Comparison of ENCODE assay signal across 8 mouse cellular contexts in genomic region chr16:4213799-4214551, GRCm38 (mm10). TPM values are rescaled to one million over a fixed set of nuclear protein-coding genes. Genes with fewer than 3 reads are reported as not detected.
DNase-seq lines count a peak whose midpoint lies in the region; ATAC-seq and TF ChIP-seq lines count a peak whose summit lies in the region.

Gene Crebbp, minus strand, starts transcription at chr16:4213997.

- no peaks in the 10 kb centered on the region for H3K36me3 ChIP-seq in ES-Bruce4 (ENCODE audit: control insufficient read depth, insufficient read depth, low read length, poor library complexity, severe bottlenecking)
- no peaks in the 10 kb centered on the region for H3K36me3 ChIP-seq in forebrain, embryonic 14.5 days (ENCODE audit: control insufficient read depth, insufficient read depth, low read length)

- DNase-seq in forebrain, embryonic 14.5 days (ENCODE audit: low spot score): peak; percentile 96
- DNase-seq in heart, postnatal 25 days (ENCODE audit: low spot score): peak; percentile 72
- peak; percentile 78 to 94 for DNase-seq in layer of hippocampus, adult 18-20 months (ENCODE audit: low spot score in 2 of 2)
- peak; percentile 92 for DNase-seq in lung, adult 2 months
- DNase-seq in thymus, adult 18-20 months: peak; percentile 74 to 77

- intact Hi-C loops in heart, postnatal 25 days (cut with DNase I): loop anchor here (2.0 to 5.0 kb wide), 3 partner anchors 52 to 135 kb away; no protein-coding TSS in a partner anchor

- H3K27ac ChIP-seq in ES-Bruce4 (ENCODE audit: insufficient read depth, low read length): no peak within 1 kb of the TSS
- H3K27ac ChIP-seq in forebrain, embryonic 14.5 days (ENCODE audit: low read depth, low read length): peak within 1 kb of the TSS; percentile 100

- 1% methylated on average over 53 of the region's 92 CpGs for WGBS in forebrain, embryonic 14.5 days
- WGBS in lung, adult 2 months: 1% methylated on average over 84 of the region's 92 CpGs

- no peak for TF ChIP-seq CTCF in ES-Bruce4 (IDR thresholded peaks at IDR 0.05; ENCODE audit: low read depth, low read length)
- no peak for TF ChIP-seq CTCF in lung, adult 2 months (IDR thresholded peaks at IDR 0.05; ENCODE audit: insufficient read depth, low read length)

- TF ChIP-seq EP300 in ES-Bruce4 (IDR thresholded peaks at IDR 0.05; ENCODE audit: insufficient read depth, low read depth, low read length): no peak

- H3K4me2 ChIP-seq in forebrain, embryonic 14.5 days (ENCODE audit: low read length): peak within 1 kb of the TSS; percentile 92

- no peaks in the 10 kb centered on the region for H3K4me1 ChIP-seq in ES-Bruce4 (ENCODE audit: control insufficient read depth, insufficient read depth, low read length)
- H3K4me1 ChIP-seq in forebrain, embryonic 14.5 days (ENCODE audit: control insufficient read depth, insufficient read depth, low read length): peaks cover 23% of the 10 kb centered on the region
- peaks cover 13% of the 10 kb centered on the region for H3K4me1 ChIP-seq in lung, adult 2 months (ENCODE audit: control insufficient read depth, insufficient read depth, low read length)

- peak; percentile 35 for TF ChIP-seq POLR2A in ES-Bruce4 (IDR thresholded peaks at IDR 0.05; ENCODE audit: insufficient read depth, low read length)
- peak; percentile 47; the same call in 1 of the 2 replicates for TF ChIP-seq POLR2A in lung, adult 2 months (IDR thresholded peaks at IDR 0.05; ENCODE audit: borderline replicate concordance, extremely low read depth, low read depth, low read length)

- no peaks in the 10 kb centered on the region for H3K9me3 ChIP-seq in ES-Bruce4 (replicated peaks; ENCODE audit: control insufficient read depth, insufficient read depth, low read length, poor library complexity, severe bottlenecking)
- H3K9me3 ChIP-seq in forebrain, embryonic 14.5 days (replicated peaks; ENCODE audit: control insufficient read depth, low read length): no peaks in the 10 kb centered on the region

- H3K4me3 ChIP-seq in ES-Bruce4 (ENCODE audit: low read depth, low read length): peak within 1 kb of the TSS; percentile 78
- peak within 1 kb of the TSS; percentile 98 for H3K4me3 ChIP-seq in forebrain, embryonic 14.5 days (ENCODE audit: low read depth, low read length)
- peak within 1 kb of the TSS; percentile 91 for H3K4me3 ChIP-seq in lung, adult 2 months (replicated peaks; ENCODE audit: extremely low read depth, low read depth, low read length)

- ATAC-seq in cerebellum, adult (ENCODE audit: insufficient number of reproducible peaks, low FRiP score, low TSS enrichment): peak; percentile 84
- ATAC-seq in forebrain, embryonic 14.5 days: peak; percentile 95
- peak; percentile 77 for ATAC-seq in neutrophil, adult 5-6 weeks (ENCODE audit: extremely low read depth, insufficient number of reproducible peaks, low FRiP score, poor library complexity, severe bottlenecking)

- peak within 1 kb of the TSS; percentile 100 for H3K9ac ChIP-seq in ES-Bruce4 (ENCODE audit: low read depth, poor library complexity, severe bottlenecking)
- peak within 1 kb of the TSS; percentile 93 for H3K9ac ChIP-seq in forebrain, embryonic 14.5 days (ENCODE audit: low read length)

- no peaks in the 10 kb centered on the region for H3K27me3 ChIP-seq in ES-Bruce4 (ENCODE audit: control insufficient read depth, insufficient read depth, low read length, poor library complexity, severe bottlenecking)
- no peaks in the 10 kb centered on the region for H3K27me3 ChIP-seq in forebrain, embryonic 14.5 days (replicated peaks; ENCODE audit: control insufficient read depth, insufficient read depth, low read length)

RNA-seq across cellular contexts. Expression of gene Crebbp, which starts in this region (rescaled TPM):
- polyA plus RNA-seq in ES-Bruce4 (2011; ENCODE audit: insufficient read depth, insufficient read length, low read depth, missing spikeins): 46.0 and 48.9 TPM in 2 replicates
- polyA plus RNA-seq in forebrain, embryonic 14.5 days (2014; fragmentation: Nextera tagmentation; extraction: Ambion mirVana): 35.3 and 36.0 TPM in 2 replicates
- 10 to 100 TPM; 34.5 to 43.4 TPM for total RNA-seq in heart, postnatal 25 days (2021)
- 10 to 100 TPM; 85.3 to 85.7 TPM for total RNA-seq in layer of hippocampus, adult 18-20 months (2021)
- 31.8 and 43.4 TPM in 2 replicates for polyA plus RNA-seq in lung, adult 2 months (2012; rRNA removed)
- total RNA-seq in neutrophil, adult 5-6 weeks (2017): 82.1 and 91.4 TPM in 2 replicates
